In the genomic region with DNA sequence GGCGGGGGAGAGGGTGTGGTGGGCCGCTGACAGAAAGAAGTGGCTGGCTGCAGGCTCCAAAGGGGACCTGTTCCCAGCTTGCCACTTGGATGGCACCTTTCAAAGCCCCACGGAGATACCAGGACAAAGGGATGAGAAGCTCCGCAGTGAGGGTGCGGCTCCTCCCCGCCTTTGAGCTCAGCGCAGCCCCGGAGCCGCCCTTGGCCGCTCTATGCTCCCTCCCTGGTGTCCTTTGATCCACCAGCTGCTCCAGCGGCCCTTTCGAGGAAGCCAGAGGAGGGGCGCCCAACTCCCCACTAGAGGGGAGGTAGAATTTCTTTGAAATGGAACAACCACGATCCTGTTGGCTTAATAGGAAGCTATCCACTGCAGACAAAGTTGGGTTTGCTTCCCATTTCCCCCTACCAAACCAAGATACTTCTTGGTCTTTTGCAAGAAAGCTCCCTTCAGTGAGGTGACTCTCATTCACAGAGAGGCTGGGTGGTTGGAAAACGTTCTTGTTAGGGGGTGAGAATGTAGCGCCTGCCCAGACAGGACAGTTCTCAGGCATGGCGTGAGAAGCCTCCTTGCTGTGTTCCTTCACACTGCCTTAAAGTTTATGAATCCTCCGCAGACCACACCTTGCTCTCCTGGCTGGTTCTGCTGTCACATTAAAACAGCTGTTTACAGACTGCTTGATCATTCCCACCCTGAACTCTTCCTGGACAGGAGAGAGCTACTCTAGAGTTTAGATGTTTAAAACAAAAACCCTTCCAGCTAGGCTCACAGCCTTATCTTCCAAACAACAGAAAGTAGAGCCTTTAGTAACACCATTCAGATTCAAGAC, we compare ENCODE assay signal across 8 mouse cellular contexts. TPM values are rescaled to one million over a fixed set of nuclear protein-coding genes. Genes with fewer than 3 reads are reported as not detected.
DNase-seq lines count a peak whose midpoint lies in the region; ATAC-seq and TF ChIP-seq lines count a peak whose summit lies in the region.

No protein-coding gene starts in this region.

- H3K4me1 ChIP-seq in lung, embryonic 14.5 days (ENCODE audit: insufficient read depth) = peaks cover 14% of the 10 kb centered on the region; the same call in 1 of the 2 replicates
- peaks cover 28% of the 10 kb centered on the region for H3K4me1 ChIP-seq in embryonic facial prominence, embryonic 15.5 days
- peaks cover 8% of the 10 kb centered on the region; the same call in 1 of the 2 replicates for H3K4me1 ChIP-seq in hindbrain, embryonic 14.5 days (replicated peaks; ENCODE audit: control insufficient read depth, insufficient read depth, low read length)
- peaks cover 26% of the 10 kb centered on the region for H3K4me1 ChIP-seq in midbrain, embryonic 11.5 days (ENCODE audit: control insufficient read depth, insufficient read depth, low read length)

- TF ChIP-seq CTCF in lung, embryonic 14.5 days (IDR thresholded peaks at IDR 0.05; ENCODE audit: low read depth) = 0 out of 2 replicates have a peak, but pooled peaks have one; percentile 15

- peak overlapping the region; percentile 20; the same call in 1 of the 2 replicates for H3K9ac ChIP-seq in lung, embryonic 14.5 days
- no peak overlapping the region for H3K9ac ChIP-seq in embryonic facial prominence, embryonic 15.5 days
- H3K9ac ChIP-seq in hindbrain, embryonic 14.5 days = peak overlapping the region; percentile 3; the same call in 1 of the 2 replicates
- H3K9ac ChIP-seq in midbrain, embryonic 11.5 days (ENCODE audit: low read length) = peak overlapping the region; percentile 22; the same call in 1 of the 2 replicates

- peak overlapping the region; percentile 64 for H3K4me2 ChIP-seq in lung, embryonic 14.5 days
- H3K4me2 ChIP-seq in embryonic facial prominence, embryonic 15.5 days (replicated peaks) = peak overlapping the region; percentile 60
- peak overlapping the region; percentile 47 for H3K4me2 ChIP-seq in hindbrain, embryonic 14.5 days (replicated peaks)
- peak overlapping the region; percentile 35 for H3K4me2 ChIP-seq in midbrain, embryonic 11.5 days

- no peaks in the 10 kb centered on the region for H3K9me3 ChIP-seq in lung, embryonic 14.5 days (ENCODE audit: low read depth, low read length)
- no peaks in the 10 kb centered on the region for H3K9me3 ChIP-seq in embryonic facial prominence, embryonic 15.5 days (replicated peaks)
- no peaks in the 10 kb centered on the region for H3K9me3 ChIP-seq in hindbrain, embryonic 14.5 days (ENCODE audit: control insufficient read depth, low read length)
- H3K9me3 ChIP-seq in midbrain, embryonic 11.5 days (ENCODE audit: control insufficient read depth, low read length) = no peaks in the 10 kb centered on the region

- H3K4me3 ChIP-seq in lung, embryonic 14.5 days (ENCODE audit: low read depth, low read length) = peak overlapping the region; percentile 25
- peak overlapping the region; percentile 29 for H3K4me3 ChIP-seq in embryonic facial prominence, embryonic 15.5 days (replicated peaks)
- H3K4me3 ChIP-seq in hindbrain, embryonic 14.5 days (replicated peaks; ENCODE audit: low read length) = peak overlapping the region; percentile 17
- peak overlapping the region; percentile 9 for H3K4me3 ChIP-seq in midbrain, embryonic 11.5 days (ENCODE audit: low read depth, low read length)

- WGBS in lung, embryonic 14.5 days = 6% methylated on average over 18 of the region's 18 CpGs
- 6% methylated on average over 18 of the region's 18 CpGs for WGBS in embryonic facial prominence, embryonic 15.5 days
- 8% methylated on average over 17 of the region's 18 CpGs for WGBS in hindbrain, embryonic 14.5 days
- 5% methylated on average over 18 of the region's 18 CpGs for WGBS in midbrain, embryonic 11.5 days

- DNase-seq in lung, embryonic 14.5 days = peak; percentile 62
- no peak for DNase-seq in lung, adult 18-20 months
- no peak for DNase-seq in hindbrain, embryonic 14.5 days (ENCODE audit: low spot score)
- peak; percentile 90 for DNase-seq in midbrain, embryonic 11.5 days (ENCODE audit: low spot score, missing footprints)
- no peak for DNase-seq in T-cell, adult 2 months (ENCODE audit: low spot score)
- no peak for DNase-seq in c-Kit-positive CD71-positive TER-119-positive erythroid progenitor cells, embryonic 14.5 days (ENCODE audit: low spot score)
- no peak for DNase-seq in adipocyte (ENCODE audit: low spot score)

- ATAC-seq in lung, embryonic 14.5 days (ENCODE audit: insufficient read depth) = peak; percentile 28; the same call in 1 of the 2 replicates
- ATAC-seq in embryonic facial prominence, embryonic 15.5 days (ENCODE audit: insufficient number of reproducible peaks, low FRiP score, low TSS enrichment, low read depth) = no peak
- no peak for ATAC-seq in hindbrain, embryonic 14.5 days (ENCODE audit: low FRiP score)
- ATAC-seq in midbrain, embryonic 11.5 days (ENCODE audit: low FRiP score) = peak; percentile 24; the same call in 1 of the 2 replicates

- no peaks in the 10 kb centered on the region for H3K36me3 ChIP-seq in lung, embryonic 14.5 days (ENCODE audit: insufficient read depth)
- no peaks in the 10 kb centered on the region for H3K36me3 ChIP-seq in embryonic facial prominence, embryonic 15.5 days
- H3K36me3 ChIP-seq in hindbrain, embryonic 14.5 days (replicated peaks; ENCODE audit: control insufficient read depth, insufficient read depth) = no peaks in the 10 kb centered on the region
- no peaks in the 10 kb centered on the region for H3K36me3 ChIP-seq in midbrain, embryonic 11.5 days (ENCODE audit: control insufficient read depth, insufficient read depth, low read length)

- no peak overlapping the region for H3K27ac ChIP-seq in lung, embryonic 14.5 days (ENCODE audit: low read depth)
- H3K27ac ChIP-seq in embryonic facial prominence, embryonic 15.5 days (replicated peaks) = no peak overlapping the region
- no peak overlapping the region for H3K27ac ChIP-seq in hindbrain, embryonic 14.5 days
- no peak overlapping the region for H3K27ac ChIP-seq in midbrain, embryonic 11.5 days (ENCODE audit: low read depth, low read length)

- peaks cover 6% of the 10 kb centered on the region; the same call in 1 of the 2 replicates for H3K27me3 ChIP-seq in lung, embryonic 14.5 days (ENCODE audit: insufficient read depth, low read length)
- peaks cover 11% of the 10 kb centered on the region; the same call in 1 of the 2 replicates for H3K27me3 ChIP-seq in embryonic facial prominence, embryonic 15.5 days
- H3K27me3 ChIP-seq in hindbrain, embryonic 14.5 days (ENCODE audit: control insufficient read depth, insufficient read depth, low read length) = peaks cover 20% of the 10 kb centered on the region; the same call in 1 of the 2 replicates
- H3K27me3 ChIP-seq in midbrain, embryonic 11.5 days (ENCODE audit: control insufficient read depth, insufficient read depth, low read length) = peaks cover 25% of the 10 kb centered on the region

RNA-seq across cellular contexts. Expression of gene Ccdc186, which starts 45.9 kb away (rescaled TPM):
- polyA plus RNA-seq in lung, embryonic 14.5 days (2014; fragmentation: Nextera tagmentation; extraction: Ambion mirVana) = 25.0 and 25.2 TPM in 2 replicates
- 21.4 and 25.5 TPM in 2 replicates for polyA plus RNA-seq in embryonic facial prominence, embryonic 15.5 days (2015; fragmentation: Nextera tagmentation; extraction: Ambion mirVana)
- polyA plus RNA-seq in hindbrain, embryonic 14.5 days (2014; fragmentation: Nextera tagmentation; extraction: Ambion mirVana) = 24.3 and 27.2 TPM in 2 replicates
- polyA plus RNA-seq in midbrain, embryonic 11.5 days (2014; fragmentation: Nextera tagmentation; extraction: Ambion mirVana) = 18.4 and 21.5 TPM in 2 replicates

RNA-seq across cellular contexts. Expression of gene Tdrd1, which starts 49.9 kb away (rescaled TPM):
- 1.3 and 2.0 TPM in 2 replicates for polyA plus RNA-seq in lung, embryonic 14.5 days (2014; fragmentation: Nextera tagmentation; extraction: Ambion mirVana)
- polyA plus RNA-seq in embryonic facial prominence, embryonic 15.5 days (2015; fragmentation: Nextera tagmentation; extraction: Ambion mirVana) = 2.4 and 2.7 TPM in 2 replicates
- polyA plus RNA-seq in hindbrain, embryonic 14.5 days (2014; fragmentation: Nextera tagmentation; extraction: Ambion mirVana) = 1.1 and 1.3 TPM in 2 replicates
- polyA plus RNA-seq in midbrain, embryonic 11.5 days (2014; fragmentation: Nextera tagmentation; extraction: Ambion mirVana) = 0.27 and 0.50 TPM in 2 replicates

RNA-seq across cellular contexts. Expression of gene Adrb1, which starts 54.1 kb away (rescaled TPM):
- 1.2 and 1.6 TPM in 2 replicates for polyA plus RNA-seq in lung, embryonic 14.5 days (2014; fragmentation: Nextera tagmentation; extraction: Ambion mirVana)
- 1.3 and 1.7 TPM in 2 replicates for polyA plus RNA-seq in embryonic facial prominence, embryonic 15.5 days (2015; fragmentation: Nextera tagmentation; extraction: Ambion mirVana)
- 1.4 and 1.8 TPM in 2 replicates for polyA plus RNA-seq in hindbrain, embryonic 14.5 days (2014; fragmentation: Nextera tagmentation; extraction: Ambion mirVana)
- 0.15 and 0.28 TPM in 2 replicates for polyA plus RNA-seq in midbrain, embryonic 11.5 days (2014; fragmentation: Nextera tagmentation; extraction: Ambion mirVana)

Comparison
In these comparisons a context has a peak if more than half of its experiments do, and no peak if none do; other contexts are left out.
1. DNase-seq: peak in lung, embryonic 14.5 days (single experiment) and midbrain, embryonic 11.5 days (single experiment); none in lung, adult 18-20 months (0 of 2), hindbrain, embryonic 14.5 days (single experiment), T-cell, adult 2 months (single experiment), c-Kit-positive CD71-positive TER-119-positive erythroid progenitor cells, embryonic 14.5 days (single experiment) and adipocyte (single experiment).
2. ATAC-seq: peak in lung, embryonic 14.5 days (single experiment) and midbrain, embryonic 11.5 days (single experiment); none in embryonic facial prominence, embryonic 15.5 days (single experiment) and hindbrain, embryonic 14.5 days (single experiment).
3. Peak in every context shown above with its lines, with median percentiles within 50 percentile points of each other: H3K4me2 ChIP-seq and H3K4me3 ChIP-seq.